Mouse (Mus musculus) adrenal gland, postnatal 25 days (tissue): ENCODE data around the gene Adgrl3. TPM values are rescaled to one million over a fixed set of nuclear protein-coding genes. Genes with fewer than 3 reads are reported as not detected.

Experiments
- DNase-seq: peaks from one replicate; pipeline ENCODE4 v3.0.0; 2021; ENCODE audit warnings: mixed read lengths
- total RNA-seq: library from RNA; stranded (reverse); gene quantifications from 2 replicates; pipeline ENCODE4 v1.2.3, GENCODE M21; 2021

The Adgrl3 gene
- total RNA-seq, 1 experiment from 2014 or later, result 5.7 TPM

GRCm38 (mm10) chr5:81076377-81076776 lies 56.4 kb downstream of the Adgrl3 start:
- no peak for DNase-seq

GRCm38 (mm10) chr5:81077031-81077430 lies 57.1 kb downstream of the Adgrl3 start:
- no peak for DNase-seq

GRCm38 (mm10) chr5:81077990-81078389 lies 58.1 kb downstream of the Adgrl3 start:
- no peak for DNase-seq

- DNase-seq, result no peak
Measured at GRCm38 (mm10) chr5:81083698-81084360, 63.9 kb downstream of the Adgrl3 start.

GRCm38 (mm10) chr5:81085152-81085551 lies 65.2 kb downstream of the Adgrl3 start:
- no peak for DNase-seq

- DNase-seq, result no peak
Measured at GRCm38 (mm10) chr5:81088667-81089066, 68.7 kb downstream of the Adgrl3 start.

- DNase-seq, result no peak
Measured at GRCm38 (mm10) chr5:81094618-81095017, 74.7 kb downstream of the Adgrl3 start.

- no peak for DNase-seq
Measured at GRCm38 (mm10) chr5:81097131-81097530, 77.2 kb downstream of the Adgrl3 start.

GRCm38 (mm10) chr5:81107431-81107830 lies 87.5 kb downstream of the Adgrl3 start:
- DNase-seq, result no peak

- no peak for DNase-seq
Measured at GRCm38 (mm10) chr5:81124483-81124882, 104.5 kb downstream of the Adgrl3 start.

- DNase-seq, result no peak
Measured at GRCm38 (mm10) chr5:81127639-81128038, 107.7 kb downstream of the Adgrl3 start.

GRCm38 (mm10) chr5:81136394-81136793 lies 116.5 kb downstream of the Adgrl3 start:
- DNase-seq, result no peak

GRCm38 (mm10) chr5:81155791-81156190 lies 135.9 kb downstream of the Adgrl3 start:
- no peak for DNase-seq

- DNase-seq, result no peak
Measured at GRCm38 (mm10) chr5:81156281-81156680, 136.3 kb downstream of the Adgrl3 start.

- no peak for DNase-seq
Measured at GRCm38 (mm10) chr5:81156796-81157195, 136.9 kb downstream of the Adgrl3 start.

GRCm38 (mm10) chr5:81159013-81159412 lies 139.1 kb downstream of the Adgrl3 start:
- DNase-seq, result no peak

GRCm38 (mm10) chr5:81160431-81160830 lies 140.5 kb downstream of the Adgrl3 start:
- no peak for DNase-seq

- no peak for DNase-seq
Measured at GRCm38 (mm10) chr5:81188871-81189485, 169.0 kb downstream of the Adgrl3 start.

GRCm38 (mm10) chr5:81200354-81200753 lies 180.4 kb downstream of the Adgrl3 start:
- DNase-seq, result no peak

GRCm38 (mm10) chr5:81201885-81202284 lies 181.9 kb downstream of the Adgrl3 start:
- no peak for DNase-seq

GRCm38 (mm10) chr5:81218500-81219057 lies 198.6 kb downstream of the Adgrl3 start:
- no peak for DNase-seq

- DNase-seq, result no peak
Measured at GRCm38 (mm10) chr5:81224465-81224864, 204.5 kb downstream of the Adgrl3 start.

- no peak for DNase-seq
Measured at GRCm38 (mm10) chr5:81225486-81225885, 205.5 kb downstream of the Adgrl3 start.

GRCm38 (mm10) chr5:81227256-81227655 lies 207.3 kb downstream of the Adgrl3 start:
- DNase-seq, result no peak
